Mouse (Mus musculus) cerebellum, adult 2 months (tissue): Measurements from ENCODE around the gene Hdac7.

Experiments
- CTCF ChIP-seq: fragments of 200-500 bp; IDR thresholded peaks from 2 replicates; pipeline ENCODE4 v1.5.1; 2011; ENCODE audit warnings: low read depth, mild to moderate bottlenecking, control low read depth, low read length, moderate library complexity, borderline replicate concordance; ENCODE audit not compliant: insufficient read depth
- POLR2A ChIP-seq: fragments of 200-500 bp; IDR thresholded peaks from 2 replicates; pipeline ENCODE4 v1.6.1; 2011; ENCODE audit warnings: low read length, control low read depth, borderline replicate concordance; ENCODE audit not compliant: insufficient read depth

GRCm38 (mm10) chr15:97752491-97752890, 91.8 kb downstream of the Hdac7 start:
- TF ChIP-seq CTCF (no peak), POLR2A (no peak)
